Comparison of ENCODE assay signal across 11 mouse cellular contexts in the genomic region with DNA sequence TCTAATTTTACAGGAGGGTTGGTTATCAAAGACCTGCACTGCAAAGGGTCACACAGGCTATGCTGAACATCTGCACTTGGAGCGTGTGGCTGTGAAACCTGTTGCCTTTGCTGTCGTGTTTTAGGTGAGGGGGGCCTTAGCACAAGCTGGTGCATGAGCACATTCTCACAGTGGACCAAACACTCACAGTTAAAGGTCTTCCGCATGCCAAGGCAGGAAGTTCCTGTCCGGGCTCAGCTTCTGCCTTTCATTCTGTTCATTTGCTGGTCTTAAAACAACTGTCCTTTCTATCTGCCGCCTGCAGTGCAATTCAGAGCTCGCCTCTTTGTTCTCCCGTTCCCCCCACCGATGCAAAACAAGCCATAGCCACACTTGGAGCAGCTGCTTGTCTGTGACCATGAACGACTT.
DNase-seq lines count a peak whose midpoint lies in the region; ATAC-seq and TF ChIP-seq lines count a peak whose summit lies in the region.
"Had no signal": no experiment of that assay in that cellular context is flagged by ENCODE, and none has a peak within 500 bp of the region (broad histone marks: within the 10 kb centered on the region; RNA-seq: fewer than 3 reads in every experiment).

No protein-coding gene starts in this region.

- H3K9me3 ChIP-seq in forebrain, embryonic 11.5 days (ENCODE audit: control insufficient read depth, low read length): no peaks in the 10 kb centered on the region; the same call in 1 of the 2 replicates
- H3K9me3 ChIP-seq in limb, embryonic 13.5 days: no peaks in the 10 kb centered on the region
- no peaks in the 10 kb centered on the region for H3K9me3 ChIP-seq in neural tube, embryonic 15.5 days (replicated peaks)
- H3K9me3 ChIP-seq in liver, postnatal 0 days (ENCODE audit: low read length): no peaks in the 10 kb centered on the region
- H3K9me3 ChIP-seq: G1E had no signal

- peak; percentile 78 for ATAC-seq in forebrain, embryonic 11.5 days (replicated peaks; ENCODE audit: low FRiP score)
- ATAC-seq in limb, embryonic 13.5 days (ENCODE audit: low FRiP score, low read depth): peak; percentile 67; the same call in 1 of the 2 replicates
- no peak for ATAC-seq in neural tube, embryonic 15.5 days (ENCODE audit: low FRiP score)
- ATAC-seq in liver, postnatal 0 days: no peak

- 0 out of 2 replicates have a peak, but pooled peaks cover 2% of the 10 kb centered on the region for H3K4me1 ChIP-seq in forebrain, embryonic 11.5 days (replicated peaks; ENCODE audit: control insufficient read depth, insufficient read depth, low read length)
- peaks cover 14% of the 10 kb centered on the region for H3K4me1 ChIP-seq in limb, embryonic 13.5 days
- H3K4me1 ChIP-seq in neural tube, embryonic 15.5 days: peaks cover 6% of the 10 kb centered on the region; the same call in 1 of the 2 replicates
- no peaks in the 10 kb centered on the region for H3K4me1 ChIP-seq in liver, postnatal 0 days (ENCODE audit: insufficient read depth)

- H3K4me3 ChIP-seq in forebrain, embryonic 11.5 days (ENCODE audit: low read depth, low read length): no peak overlapping the region
- H3K4me3 ChIP-seq in limb, embryonic 13.5 days: no peak overlapping the region
- H3K4me3 ChIP-seq in neural tube, embryonic 15.5 days (replicated peaks): no peak overlapping the region
- H3K4me3 ChIP-seq in liver, postnatal 0 days (ENCODE audit: low read depth, low read length): no peak overlapping the region

- DNase-seq in ovary, postnatal 36 days (ENCODE audit: low spot score): peak; percentile 15
- DNase-seq in ovary, postnatal 14 days (ENCODE audit: low spot score): no peak
- peak; percentile 62 for DNase-seq in forebrain, embryonic 11.5 days (ENCODE audit: low spot score)
- no peak for DNase-seq in gastrocnemius, adult 18-20 months (ENCODE audit: low spot score)
- no peak for DNase-seq in B cell, adult 2 months
- no peak for DNase-seq in liver, postnatal 0 days
- DNase-seq: adrenal gland, postnatal 25 days; layer of hippocampus, postnatal 36 days had no signal

- H3K27ac ChIP-seq in forebrain, embryonic 11.5 days (ENCODE audit: low read depth, low read length): no peak overlapping the region
- H3K27ac ChIP-seq in limb, embryonic 13.5 days: no peak overlapping the region
- H3K27ac ChIP-seq in neural tube, embryonic 15.5 days (replicated peaks): no peak overlapping the region
- H3K27ac ChIP-seq in liver, postnatal 0 days (ENCODE audit: low read depth): no peak overlapping the region

- H3K9ac ChIP-seq in forebrain, embryonic 11.5 days (ENCODE audit: low read length): no peak overlapping the region
- no peak overlapping the region for H3K9ac ChIP-seq in limb, embryonic 13.5 days
- H3K9ac ChIP-seq in neural tube, embryonic 15.5 days (replicated peaks): no peak overlapping the region
- H3K9ac ChIP-seq in liver, postnatal 0 days (replicated peaks): no peak overlapping the region

- peak overlapping the region; percentile 32; the same call in 1 of the 2 replicates for H3K4me2 ChIP-seq in forebrain, embryonic 11.5 days (ENCODE audit: low read depth, low read length, severe bottlenecking)
- H3K4me2 ChIP-seq in limb, embryonic 13.5 days (replicated peaks): 0 out of 2 replicates have a peak overlapping the region, but pooled peaks have one; percentile 11
- peak overlapping the region; percentile 13; the same call in 1 of the 2 replicates for H3K4me2 ChIP-seq in neural tube, embryonic 15.5 days
- H3K4me2 ChIP-seq in liver, postnatal 0 days (ENCODE audit: low read depth, low read length): no peak overlapping the region

- under 1% methylated on average over 9 of the region's 9 CpGs for WGBS in forebrain, embryonic 11.5 days
- WGBS in limb, embryonic 13.5 days: 20% methylated on average over 9 of the region's 9 CpGs
- 6% methylated on average over 9 of the region's 9 CpGs for WGBS in neural tube, embryonic 15.5 days
- 35% methylated on average over 9 of the region's 9 CpGs for WGBS in liver, postnatal 0 days (ENCODE audit: insufficient replicate concordance)

- no peak for TF ChIP-seq CTCF in liver, postnatal 0 days (IDR thresholded peaks at IDR 0.05; ENCODE audit: low read depth)

- no peaks in the 10 kb centered on the region for H3K36me3 ChIP-seq in forebrain, embryonic 11.5 days (ENCODE audit: control insufficient read depth, insufficient read depth, low read length)
- H3K36me3 ChIP-seq in limb, embryonic 13.5 days: no peaks in the 10 kb centered on the region
- H3K36me3 ChIP-seq in neural tube, embryonic 15.5 days: no peaks in the 10 kb centered on the region
- no peaks in the 10 kb centered on the region for H3K36me3 ChIP-seq in liver, postnatal 0 days (replicated peaks; ENCODE audit: insufficient read depth, low read length)
- H3K36me3 ChIP-seq: G1E had no signal

- H3K27me3 ChIP-seq in forebrain, embryonic 11.5 days (ENCODE audit: control insufficient read depth, insufficient read depth, low read length): peaks cover 2% of the 10 kb centered on the region; the same call in 1 of the 2 replicates
- H3K27me3 ChIP-seq in limb, embryonic 13.5 days: no peaks in the 10 kb centered on the region
- H3K27me3 ChIP-seq in neural tube, embryonic 15.5 days (replicated peaks): no peaks in the 10 kb centered on the region
- H3K27me3 ChIP-seq in liver, postnatal 0 days (ENCODE audit: insufficient read depth, low read length): no peaks in the 10 kb centered on the region

- no peak for TF ChIP-seq EP300 in liver, postnatal 0 days (IDR thresholded peaks at IDR 0.05; ENCODE audit: low read depth)

Comparison
In these comparisons a context has a peak if more than half of its experiments do, and no peak if none do; other contexts are left out.
1. DNase-seq: peak in ovary, postnatal 36 days (single experiment) and forebrain, embryonic 11.5 days (single experiment); none in ovary, postnatal 14 days (single experiment), gastrocnemius, adult 18-20 months (single experiment), B cell, adult 2 months (0 of 2) and liver, postnatal 0 days (single experiment).
2. ATAC-seq: peak in forebrain, embryonic 11.5 days (single experiment) and limb, embryonic 13.5 days (single experiment); none in neural tube, embryonic 15.5 days (single experiment) and liver, postnatal 0 days (single experiment).